Mouse (Mus musculus) skeletal muscle tissue, adult 2 months (tissue): ENCODE results near the gene Bcat1.
"Not testable (repeated sequence)": the region's sequence is repeated elsewhere in the genome, so short reads cannot be mapped to it uniquely, and the experiment has no call there.

Experiments
- DNase-seq: peaks from one replicate; pipeline ENCODE4 v3.0.0-alpha.2; 2012; ENCODE audit warnings: low read depth, low spot score

Gene Bcat1

DNA sequence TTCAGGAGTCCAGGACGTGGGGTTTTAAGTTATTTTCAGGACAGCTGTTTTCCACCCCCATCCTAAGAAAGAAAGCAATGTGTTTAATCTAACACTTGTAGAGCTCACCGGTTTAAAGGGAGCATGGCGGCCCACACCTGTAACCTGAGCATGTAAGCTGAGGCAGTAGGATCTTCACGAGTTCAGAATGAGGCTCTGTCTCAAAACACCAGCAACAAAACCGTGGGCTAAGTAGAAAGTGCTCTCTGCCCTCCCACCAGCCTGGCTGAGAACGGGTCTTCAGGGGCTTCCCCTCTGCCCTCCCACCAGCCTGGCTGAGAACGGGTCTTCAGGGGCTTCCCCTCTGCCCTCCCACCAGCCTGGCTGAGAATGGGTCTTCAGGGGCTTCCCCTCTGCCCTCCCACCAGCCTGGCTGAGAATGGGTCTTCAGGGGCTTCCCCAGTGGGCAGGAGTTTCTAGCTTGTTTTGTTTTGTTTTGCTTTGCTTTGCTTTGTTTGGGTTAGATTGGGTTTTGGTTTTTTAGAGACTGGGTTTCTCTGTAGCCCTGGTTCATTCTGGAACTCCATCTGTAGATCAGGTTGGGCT lies 17.1 kb upstream of the Bcat1 start:
- not testable (repeated sequence) for DNase-seq

DNA sequence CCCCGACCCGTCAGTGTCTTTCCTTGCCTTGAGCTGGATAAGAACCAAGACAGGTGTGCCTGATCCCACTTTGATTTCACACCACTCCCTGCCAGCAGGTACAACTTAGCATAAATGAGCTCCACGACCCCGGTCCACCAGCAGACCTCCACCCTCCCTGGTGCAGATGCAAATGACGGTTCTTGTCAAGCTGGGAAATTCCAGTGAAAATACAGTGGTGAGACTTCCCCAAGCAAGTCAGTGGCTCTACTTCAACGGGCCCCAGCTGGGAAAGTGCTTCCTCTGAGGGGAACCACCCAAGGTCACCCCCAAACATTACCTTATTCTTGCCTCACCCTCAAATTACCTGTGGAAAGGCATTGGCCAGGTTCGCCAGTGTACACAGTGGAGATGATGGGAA lies 16.0 kb upstream of the Bcat1 start:
- DNase-seq: no peak

DNA sequence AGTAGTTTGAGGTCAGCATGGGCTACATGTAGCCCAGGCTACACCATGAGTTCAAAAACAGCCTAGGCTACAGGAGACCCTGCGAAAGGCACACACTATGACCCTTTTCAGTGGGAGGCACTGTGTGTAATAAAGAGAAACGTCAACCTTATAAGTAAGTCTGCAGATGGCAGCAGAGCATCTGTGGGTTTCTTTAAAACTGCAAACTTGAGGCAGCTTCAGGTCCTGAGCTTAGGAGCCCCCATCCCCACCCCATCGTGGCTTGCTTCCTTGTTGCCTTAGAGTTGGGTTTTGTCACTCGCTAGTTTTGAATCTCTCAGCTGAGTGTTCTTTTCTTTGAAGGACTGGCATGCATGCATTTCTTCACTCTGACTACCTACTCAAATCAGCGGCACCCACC lies 14.9 kb upstream of the Bcat1 start:
- no peak for DNase-seq

DNA sequence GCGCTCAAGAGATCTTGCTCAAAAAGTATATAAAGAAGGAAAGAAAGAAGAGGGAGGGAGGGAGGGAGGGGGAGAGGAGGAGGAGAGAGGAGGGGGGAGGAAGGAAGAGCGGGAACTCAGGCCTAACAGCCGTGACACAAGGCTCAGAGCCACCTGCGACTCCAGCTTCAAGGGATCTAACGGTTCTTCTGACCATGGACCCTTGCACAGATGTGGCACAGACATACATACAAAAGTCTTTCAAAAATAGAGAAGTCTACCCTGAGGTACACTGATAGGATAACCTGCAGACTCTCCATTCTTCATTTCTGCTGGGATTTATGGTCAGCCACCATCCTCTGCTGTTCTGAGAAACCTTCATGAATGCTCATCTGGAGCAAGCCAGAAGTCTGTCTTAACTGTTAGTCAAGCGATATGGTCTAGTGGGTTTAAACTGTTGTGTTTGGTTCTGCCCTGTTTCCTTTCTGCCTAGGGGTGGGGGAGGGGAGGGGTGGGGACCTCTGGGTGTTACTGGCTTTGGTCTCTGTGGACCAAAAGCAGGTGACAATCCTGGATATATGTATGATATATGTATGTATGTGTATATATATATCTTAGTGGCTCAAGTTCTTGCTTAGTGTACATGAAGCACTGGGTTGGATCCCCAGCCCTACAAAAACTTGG lies 14.3 kb upstream of the Bcat1 start:
- DNase-seq: no peak

DNA sequence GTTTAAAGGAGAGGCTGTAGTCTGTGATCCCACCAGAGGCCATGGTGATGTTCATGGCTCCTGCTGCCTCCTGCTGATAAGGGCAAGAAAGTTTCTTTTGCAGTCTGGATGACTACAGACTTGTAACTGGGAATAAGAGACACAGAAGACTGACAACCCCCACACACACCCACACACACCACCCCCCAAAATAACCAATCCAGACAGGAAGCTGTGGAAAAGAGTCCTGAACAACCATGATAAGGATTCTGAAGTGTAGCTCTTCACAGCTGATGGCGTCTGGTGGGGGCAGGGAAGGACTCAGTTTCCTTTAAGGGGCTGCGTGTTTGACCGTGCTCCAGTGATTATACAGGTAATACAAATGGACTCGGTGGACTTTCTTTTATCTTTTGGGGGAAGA lies 13.4 kb upstream of the Bcat1 start:
- DNase-seq: no peak

DNA sequence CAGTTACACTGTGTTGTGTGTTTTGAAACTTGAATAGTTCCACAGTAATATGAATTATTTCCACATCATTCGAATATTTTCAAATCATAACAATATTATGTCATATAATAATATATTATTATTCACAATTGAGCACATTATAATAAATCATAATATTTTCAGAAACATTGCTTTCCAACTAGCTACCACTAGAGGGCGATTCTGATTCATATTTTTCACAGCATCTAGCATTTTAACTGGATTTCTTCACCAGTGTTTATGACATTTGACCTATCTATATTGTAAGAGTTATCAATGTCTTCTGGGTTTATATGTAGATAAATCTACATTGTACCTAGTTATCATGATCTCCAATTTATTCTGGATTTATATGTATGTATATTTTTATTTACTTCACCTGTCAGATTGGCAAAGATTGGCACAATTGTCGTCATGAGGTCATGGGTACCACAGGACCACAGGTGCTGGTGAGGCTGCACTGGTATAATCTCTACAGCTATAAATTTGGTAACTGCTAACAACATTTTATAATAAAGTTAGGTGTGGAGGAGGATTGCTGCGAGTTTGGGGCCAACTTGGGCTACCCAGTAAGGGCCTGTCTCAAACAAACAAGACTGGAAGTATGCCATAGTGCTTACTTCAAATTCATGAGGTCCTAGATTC lies 12.6 kb upstream of the Bcat1 start:
- DNase-seq: no peak

DNA sequence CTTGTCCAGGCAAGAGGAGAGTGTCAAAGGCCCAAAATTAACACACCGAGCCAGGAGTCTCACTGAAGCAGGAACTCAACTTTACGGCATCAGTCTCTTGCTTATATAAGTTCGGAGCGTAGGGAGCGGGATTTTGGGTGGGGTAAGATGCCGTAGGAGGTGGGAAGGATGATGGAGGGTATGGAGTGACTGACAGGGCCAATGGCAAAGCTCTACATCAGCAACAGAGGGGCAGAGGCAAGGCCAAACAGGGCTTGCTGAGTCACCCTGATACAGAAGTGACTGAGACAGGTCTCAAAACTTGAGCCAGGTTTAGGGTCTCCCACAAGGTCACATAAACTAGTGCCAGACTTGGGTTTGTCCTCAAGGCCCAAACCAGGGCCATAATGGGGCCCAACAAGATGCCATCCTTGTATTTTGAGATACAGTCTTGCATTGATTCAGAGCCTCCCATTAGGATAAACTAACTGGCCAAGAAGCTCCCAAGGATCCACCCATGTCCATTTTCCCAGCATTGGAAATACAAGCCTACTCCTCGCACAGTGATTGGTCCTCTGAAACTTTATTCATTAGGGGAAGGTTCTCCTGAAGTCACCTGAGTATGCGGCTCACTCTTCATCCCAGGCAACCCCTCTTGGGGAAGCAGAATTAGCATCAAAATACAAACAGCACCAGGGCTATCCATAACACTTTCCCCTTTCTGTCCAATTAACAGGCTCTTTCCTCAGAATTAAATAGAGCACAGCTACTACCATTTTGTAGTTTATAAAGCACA lies 8.5 kb upstream of the Bcat1 start:
- no peak for DNase-seq

DNA sequence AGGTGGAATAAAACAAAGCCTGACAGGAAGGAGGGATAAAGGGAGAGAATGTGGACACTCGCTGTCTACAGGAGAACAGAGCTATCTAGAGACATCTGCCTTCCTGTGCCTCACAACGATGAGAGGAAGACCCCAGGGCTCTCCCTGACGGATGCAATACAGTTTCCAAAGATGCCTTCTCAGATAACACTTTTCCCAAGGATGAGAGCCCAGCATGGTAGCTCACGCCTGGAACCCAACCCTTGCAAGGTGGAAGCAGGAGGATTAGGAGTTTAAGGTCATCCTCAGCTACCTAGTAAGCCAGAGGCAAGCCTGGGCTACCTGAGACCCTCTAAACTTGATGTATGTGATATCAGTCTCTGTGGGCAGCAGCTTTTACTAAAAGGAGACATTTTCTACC lies 5.7 kb upstream of the Bcat1 start:
- no peak for DNase-seq

DNA sequence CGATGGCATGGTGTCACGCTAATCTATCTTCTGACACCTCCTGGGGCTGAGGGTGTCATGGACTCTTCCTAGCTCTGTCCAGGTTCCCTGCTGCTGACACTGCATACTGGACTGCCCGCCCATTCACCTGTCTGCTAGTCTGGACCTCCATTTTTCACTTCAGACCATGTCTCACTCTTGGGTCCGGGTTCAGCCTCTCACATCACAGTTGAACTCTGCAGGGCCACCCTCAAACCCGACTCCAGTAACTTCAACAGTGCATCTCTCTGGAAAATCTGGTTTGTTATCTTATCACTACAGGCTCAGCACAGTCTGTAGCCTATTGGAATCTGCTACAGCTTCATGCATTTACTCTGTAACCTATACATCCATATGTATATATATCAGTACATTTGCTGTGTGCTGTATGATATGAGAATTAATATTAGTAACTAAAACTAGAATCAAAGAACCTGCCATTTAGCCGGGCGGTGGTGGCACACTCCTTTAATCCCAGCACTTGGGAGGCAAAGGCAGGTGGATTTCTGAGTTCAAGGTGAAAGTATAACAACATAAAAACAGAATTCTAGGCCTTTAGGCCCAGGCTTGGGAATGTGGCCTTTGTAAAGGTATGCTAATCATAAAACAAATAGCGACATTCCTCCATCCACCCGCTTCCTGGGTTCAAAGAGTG lies 3.2 kb upstream of the Bcat1 start:
- no peak for DNase-seq

DNA sequence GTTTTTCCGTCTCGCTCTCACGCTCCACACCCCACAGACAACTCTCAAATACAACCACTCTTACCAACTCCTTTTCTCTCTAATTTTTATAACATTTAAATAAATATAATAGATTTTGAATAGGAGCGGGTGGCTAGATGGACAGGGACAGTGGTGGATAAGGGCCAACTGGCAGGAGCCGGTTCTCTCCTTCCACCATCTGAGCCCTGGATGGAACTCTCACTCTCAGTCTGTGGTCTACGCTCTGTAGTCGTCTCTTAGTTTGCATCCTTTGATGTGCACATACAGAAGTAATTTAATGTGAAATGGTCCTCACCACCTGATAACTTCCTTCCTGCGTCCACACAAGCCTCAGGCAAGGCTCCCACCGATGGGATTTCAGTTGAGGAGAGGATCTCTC lies 302 bp upstream of the Bcat1 start:
- DNase-seq: no peak

DNA sequence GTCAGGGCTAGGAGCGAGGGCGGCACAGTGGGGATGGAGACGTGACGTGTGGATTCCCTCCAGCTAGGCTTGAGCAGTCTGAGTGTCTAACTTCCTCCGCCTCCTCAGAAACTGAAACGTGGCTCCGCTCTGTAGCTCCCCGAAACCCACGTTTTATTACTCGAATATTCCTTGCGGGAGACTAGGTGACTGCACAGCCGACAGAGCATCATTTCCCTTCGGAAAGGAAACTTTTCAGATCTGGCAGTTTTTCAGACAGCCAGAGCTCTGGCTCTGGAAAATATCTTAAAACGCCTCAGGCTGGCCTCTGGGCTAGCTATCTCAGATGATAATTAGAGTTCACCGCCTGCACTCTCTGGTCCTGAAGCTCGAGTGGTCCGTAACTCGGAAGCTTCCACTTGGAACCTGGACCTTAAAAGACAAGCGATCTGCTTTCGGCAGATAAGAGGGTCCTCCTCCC lies 866 bp downstream of the Bcat1 start:
- DNase-seq: no peak

DNA sequence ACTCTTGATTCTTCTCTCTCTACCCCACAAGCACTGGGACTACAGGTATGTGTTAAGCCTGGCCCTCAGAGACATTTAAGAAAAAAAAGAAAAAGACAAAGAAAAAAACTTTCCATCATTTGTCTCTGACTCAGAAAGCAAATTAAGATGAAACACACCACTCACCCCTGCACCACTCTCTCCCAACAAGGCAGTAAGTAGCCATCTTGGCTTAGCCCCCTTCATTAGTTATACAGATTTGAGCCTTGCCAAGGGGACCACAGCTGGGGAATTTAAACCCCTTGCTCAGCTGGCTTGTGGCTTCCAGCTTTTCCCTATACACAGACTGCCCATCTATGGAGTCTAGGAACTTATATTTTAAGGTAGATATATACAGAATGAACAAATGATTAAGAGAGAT lies 1.5 kb downstream of the Bcat1 start:
- DNase-seq: no peak

DNA sequence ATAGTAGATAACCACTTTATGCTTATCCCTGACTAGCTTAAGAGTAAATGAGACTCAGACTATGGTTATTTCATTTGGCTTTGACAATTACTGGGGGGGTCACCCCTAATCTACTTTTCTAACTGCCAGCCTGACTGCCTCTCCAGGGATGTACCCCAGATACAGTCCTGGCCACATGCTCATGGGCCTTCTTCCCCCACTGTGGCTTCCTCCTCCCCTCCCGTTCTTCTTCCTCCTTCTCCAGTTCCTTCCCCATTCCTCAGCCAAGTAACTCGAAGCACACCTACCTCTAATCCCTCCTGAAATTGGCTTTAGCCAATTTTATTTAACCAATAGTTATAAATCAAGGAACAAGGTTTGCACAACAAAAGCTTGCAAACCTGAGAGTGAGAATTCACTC lies 6.1 kb downstream of the Bcat1 start:
- DNase-seq: no peak

DNA sequence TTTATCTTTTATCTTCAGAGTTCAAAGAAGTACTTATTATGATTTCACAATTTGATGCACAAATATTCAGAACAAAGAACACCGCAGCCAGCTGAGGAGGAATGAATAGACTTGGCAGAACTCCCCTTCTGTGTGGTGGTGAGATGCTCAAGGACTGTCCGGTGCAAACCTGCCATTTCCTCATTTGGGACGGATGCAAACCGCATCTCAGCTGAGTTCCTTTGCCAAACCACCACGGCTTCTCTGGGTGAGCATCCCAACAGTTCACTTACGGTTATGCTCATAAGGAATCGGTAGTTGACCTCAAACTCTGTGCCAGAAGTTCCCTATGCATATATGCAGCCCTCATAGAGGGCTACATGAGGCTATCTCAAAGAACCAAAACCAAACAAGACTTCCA lies 6.6 kb downstream of the Bcat1 start:
- DNase-seq: no peak

DNA sequence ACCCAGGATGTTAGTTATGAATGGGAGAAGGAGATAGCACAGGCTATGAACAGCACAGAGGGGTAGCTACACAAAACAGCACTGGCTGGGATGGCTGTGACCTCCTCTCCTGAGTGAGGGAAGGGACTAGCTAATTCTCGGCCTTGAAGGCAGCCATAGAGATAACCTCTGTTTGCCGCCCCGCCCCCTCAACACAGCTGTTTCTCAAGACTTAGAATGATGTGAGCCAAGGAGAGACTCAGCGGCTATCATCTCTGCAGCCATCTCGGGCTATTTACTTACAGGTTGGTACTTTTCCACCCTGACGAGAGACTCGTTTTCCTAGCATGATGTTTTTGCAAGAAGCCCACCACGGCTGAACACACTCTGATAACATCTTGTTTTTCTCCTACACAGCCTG lies 8.3 kb downstream of the Bcat1 start:
- no peak for DNase-seq

DNA sequence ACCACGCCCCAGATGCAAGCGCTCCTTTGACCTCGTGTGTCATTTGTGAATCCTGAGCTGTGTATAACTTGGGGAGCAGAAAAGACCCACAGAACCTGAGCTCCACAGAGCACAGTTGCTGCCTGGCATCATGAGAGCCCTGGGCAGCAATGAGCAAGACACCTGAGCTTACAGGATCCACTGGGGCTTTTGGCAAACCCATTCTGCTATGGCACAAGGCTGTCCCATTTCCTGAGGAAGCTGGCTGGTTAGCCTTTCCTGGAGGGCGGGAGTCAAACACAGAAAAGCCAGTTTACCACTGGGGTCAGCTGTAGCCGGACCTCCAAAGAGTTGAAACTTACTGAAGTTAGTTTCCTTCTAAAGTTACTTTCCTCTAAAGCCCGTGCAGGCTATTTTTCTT lies 9.6 kb downstream of the Bcat1 start:
- DNase-seq: no peak

DNA sequence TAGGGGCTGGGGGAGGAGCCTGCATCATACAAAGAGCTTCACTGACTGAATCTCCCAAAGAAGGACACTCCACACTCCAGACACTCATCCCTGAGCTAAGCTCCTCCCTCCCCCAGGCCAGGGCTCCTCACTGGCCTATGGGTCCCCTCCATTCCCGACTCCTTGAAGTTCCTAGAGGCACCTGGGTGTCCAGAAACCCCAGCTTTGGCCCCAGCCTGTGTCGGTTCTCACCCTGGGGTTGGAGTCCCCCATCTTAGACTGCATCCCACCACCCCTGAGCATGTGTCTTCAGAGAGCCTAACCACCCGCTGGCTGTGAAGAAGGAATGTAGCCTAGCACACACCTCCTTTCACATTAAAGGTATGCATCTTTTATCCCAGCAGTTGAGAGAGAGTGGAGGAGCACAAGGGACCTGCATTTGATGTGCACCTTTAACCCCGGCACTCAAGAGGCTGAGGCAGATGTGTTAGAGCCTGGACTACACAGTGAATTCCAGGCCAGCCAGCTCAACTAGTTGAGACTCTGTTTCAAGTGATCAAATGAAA lies 10.6 kb downstream of the Bcat1 start:
- DNase-seq: no peak

DNA sequence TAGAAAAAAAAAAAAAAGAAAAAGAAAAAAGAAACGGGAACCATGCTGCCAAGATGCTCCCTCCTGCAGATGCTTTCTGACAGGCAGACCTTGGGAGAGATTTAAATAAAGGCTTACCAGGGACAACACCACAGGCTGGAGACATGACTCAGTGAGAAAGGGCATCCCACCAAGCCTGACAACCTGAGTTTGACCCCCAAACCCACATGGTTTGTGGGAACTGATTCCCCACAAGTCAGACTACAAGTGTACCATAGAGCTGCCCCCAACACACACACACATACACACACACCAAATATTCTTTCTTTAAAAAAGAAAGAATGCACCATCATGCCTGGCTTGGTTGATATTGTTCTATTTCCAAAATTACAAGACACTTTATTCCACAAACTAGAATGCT lies 11.9 kb downstream of the Bcat1 start:
- DNase-seq: no peak

DNA sequence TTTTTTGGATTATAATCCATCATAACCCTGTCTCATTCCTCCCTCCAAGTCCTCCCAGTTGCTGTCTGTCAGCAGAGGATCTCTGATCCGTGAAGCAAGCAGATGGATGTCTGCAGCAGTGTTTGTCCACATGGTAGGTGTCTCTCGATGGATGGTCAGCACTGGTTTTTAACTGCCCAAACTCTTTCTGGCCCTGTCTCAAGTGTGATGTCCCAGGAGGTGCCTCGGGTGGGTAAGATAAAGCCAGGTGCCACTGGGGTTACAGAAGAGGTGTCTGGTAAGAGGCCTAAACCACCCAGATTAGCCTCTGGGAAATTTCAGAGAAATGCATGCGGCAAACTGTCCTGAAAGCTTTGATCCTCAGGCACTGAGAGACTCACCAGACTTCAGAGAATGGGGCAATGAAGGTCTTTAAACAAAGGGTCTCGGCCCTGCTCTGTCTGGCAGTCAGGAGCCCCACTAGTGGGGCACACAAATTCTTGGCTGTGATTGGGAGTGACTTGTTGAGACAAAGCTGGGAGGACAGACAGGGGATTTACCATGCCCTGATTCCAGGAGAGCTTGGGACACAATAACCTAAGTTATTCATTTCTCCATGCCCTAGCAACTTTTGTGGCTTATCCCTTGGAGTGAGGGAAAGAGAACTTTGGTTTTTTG lies 12.6 kb downstream of the Bcat1 start:
- DNase-seq: no peak

DNA sequence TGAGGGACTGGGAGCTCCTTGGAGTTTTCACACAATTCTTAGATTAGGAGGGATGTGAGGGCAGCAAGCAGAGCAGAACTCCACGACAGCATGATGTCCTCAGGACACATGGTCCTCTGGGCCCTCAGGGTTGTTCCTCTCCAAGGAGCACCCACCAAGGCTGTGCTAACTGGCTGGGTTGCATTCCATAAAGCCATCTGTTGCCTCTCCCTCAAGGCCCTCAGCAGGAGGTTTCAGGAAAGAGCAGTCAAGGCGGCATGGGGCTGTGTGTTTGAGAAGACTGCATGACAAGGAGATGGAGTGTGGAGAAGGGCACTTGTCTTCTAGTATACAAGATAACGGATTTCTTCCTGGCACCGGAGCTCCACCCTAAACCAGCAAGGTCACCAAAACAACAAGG lies 13.2 kb downstream of the Bcat1 start:
- no peak for DNase-seq

DNA sequence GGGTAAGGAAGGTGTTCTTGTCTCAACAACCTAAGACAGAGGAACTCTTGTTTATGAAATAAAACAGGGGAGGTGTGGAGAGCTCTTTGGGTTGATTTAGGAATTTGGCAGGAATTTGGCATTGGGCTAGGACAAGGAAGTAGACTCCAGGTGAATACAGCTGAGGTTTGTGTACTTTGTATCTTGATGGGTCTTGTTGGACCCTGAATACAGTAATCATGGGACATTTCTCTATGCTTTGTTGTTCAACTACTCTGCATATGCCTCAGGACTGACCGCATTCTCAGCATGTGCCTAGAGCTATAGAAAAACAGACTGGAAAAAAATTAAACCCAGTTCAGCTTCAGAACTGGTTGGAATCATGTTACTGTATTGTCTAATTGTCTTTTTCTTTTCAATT lies 14.6 kb downstream of the Bcat1 start:
- no peak for DNase-seq
